Comparison of ENCODE assay signal across 8 mouse cellular contexts in genomic region chr14:119123582-119123981, GRCm38 (mm10). TPM values are rescaled to one million over a fixed set of nuclear protein-coding genes. Genes with fewer than 3 reads are reported as not detected.
DNase-seq lines count a peak whose midpoint lies in the region; ATAC-seq lines count a peak whose summit lies in the region.

No protein-coding gene starts in this region.

- WGBS in lung, embryonic 16.5 days = 9% methylated on average over 12 of the region's 12 CpGs
- 8% methylated on average over 12 of the region's 12 CpGs for WGBS in liver, embryonic 12.5 days (ENCODE audit: insufficient replicate concordance)
- WGBS in stomach, embryonic 16.5 days = 9% methylated on average over 12 of the region's 12 CpGs

- peak overlapping the region; percentile 82 for H3K27ac ChIP-seq in lung, embryonic 16.5 days (ENCODE audit: low read length)
- no peak overlapping the region for H3K27ac ChIP-seq in liver, embryonic 12.5 days
- H3K27ac ChIP-seq in stomach, embryonic 16.5 days (ENCODE audit: low read length) = no peak overlapping the region

- peak overlapping the region; percentile 61 for H3K4me2 ChIP-seq in lung, embryonic 16.5 days (ENCODE audit: low read depth, low read length)
- H3K4me2 ChIP-seq in liver, embryonic 12.5 days = peak overlapping the region; percentile 45
- H3K4me2 ChIP-seq in stomach, embryonic 16.5 days (ENCODE audit: low read depth, low read length) = peak overlapping the region; percentile 57

- peak; percentile 69 for ATAC-seq in lung, embryonic 16.5 days (ENCODE audit: low read depth)
- no peak for ATAC-seq in liver, embryonic 12.5 days
- ATAC-seq in stomach, embryonic 16.5 days (ENCODE audit: insufficient read depth, low FRiP score) = no peak

- H3K36me3 ChIP-seq in lung, embryonic 16.5 days (ENCODE audit: control insufficient read depth, insufficient read depth, low read length) = no peaks in the 10 kb centered on the region
- no peaks in the 10 kb centered on the region for H3K36me3 ChIP-seq in liver, embryonic 12.5 days
- no peaks in the 10 kb centered on the region for H3K36me3 ChIP-seq in stomach, embryonic 16.5 days (ENCODE audit: control insufficient read depth, insufficient read depth, low read length)

- H3K27me3 ChIP-seq in lung, embryonic 16.5 days (ENCODE audit: control insufficient read depth, insufficient read depth, low read depth, low read length) = no peaks in the 10 kb centered on the region
- no peaks in the 10 kb centered on the region; the same call in 1 of the 2 replicates for H3K27me3 ChIP-seq in liver, embryonic 12.5 days (replicated peaks)
- H3K27me3 ChIP-seq in stomach, embryonic 16.5 days (ENCODE audit: control insufficient read depth, insufficient read depth, low read length) = no peaks in the 10 kb centered on the region

- no peaks in the 10 kb centered on the region for H3K4me1 ChIP-seq in lung, embryonic 16.5 days (replicated peaks; ENCODE audit: control insufficient read depth, insufficient read depth, low read length)
- no peaks in the 10 kb centered on the region for H3K4me1 ChIP-seq in liver, embryonic 12.5 days
- H3K4me1 ChIP-seq in stomach, embryonic 16.5 days (ENCODE audit: control insufficient read depth, insufficient read depth, low read length) = peaks cover 4% of the 10 kb centered on the region

- H3K9ac ChIP-seq in lung, embryonic 16.5 days (ENCODE audit: low read length) = peak overlapping the region; percentile 54
- H3K9ac ChIP-seq in liver, embryonic 12.5 days = no peak overlapping the region
- H3K9ac ChIP-seq in stomach, embryonic 16.5 days (ENCODE audit: low read length) = peak overlapping the region; percentile 24; the same call in 1 of the 2 replicates

- peak overlapping the region; percentile 46 for H3K4me3 ChIP-seq in lung, embryonic 16.5 days (ENCODE audit: low read length)
- H3K4me3 ChIP-seq in liver, embryonic 12.5 days = peak overlapping the region; percentile 19; the same call in 1 of the 2 replicates
- H3K4me3 ChIP-seq in stomach, embryonic 16.5 days (replicated peaks; ENCODE audit: low read length) = peak overlapping the region; percentile 38

- H3K9me3 ChIP-seq in lung, embryonic 16.5 days (ENCODE audit: control insufficient read depth, low read length) = no peaks in the 10 kb centered on the region; the same call in 1 of the 2 replicates
- no peaks in the 10 kb centered on the region for H3K9me3 ChIP-seq in liver, embryonic 12.5 days (replicated peaks)
- no peaks in the 10 kb centered on the region for H3K9me3 ChIP-seq in stomach, embryonic 16.5 days (replicated peaks; ENCODE audit: control insufficient read depth, low read length)

- peak; percentile 6 for DNase-seq in adrenal gland, postnatal 10 days
- DNase-seq in adrenal gland, adult 8-10 months = no peak
- DNase-seq in lung, postnatal 4 days = no peak
- DNase-seq in layer of hippocampus, adult 18-20 months (ENCODE audit: low spot score in 2 of 2) = no peak
- no peak for DNase-seq in urinary bladder, postnatal 4 days (ENCODE audit: low spot score in 2 of 2)

RNA-seq across cellular contexts. Expression of gene Hs6st3, which starts 14.6 kb away (rescaled TPM):
- 1 to 10 TPM; 1.4 to 1.6 TPM for total RNA-seq in adrenal gland, postnatal 10 days (2021)
- total RNA-seq in adrenal gland, adult 8-10 months (2022) = 1 to 10 TPM in 2 of 4 experiments, under 1 TPM in 2; 0.41 to 2.3 (median 1.0) TPM
- 0.43 and 0.52 TPM in 2 replicates for polyA plus RNA-seq in lung, embryonic 16.5 days (2015; fragmentation: Nextera tagmentation; extraction: Ambion mirVana)
- polyA plus RNA-seq in liver, embryonic 12.5 days (2016; fragmentation: Nextera tagmentation; extraction: Ambion mirVana) = not detected in 2 replicates
- polyA plus RNA-seq in stomach, embryonic 16.5 days (2015; fragmentation: Nextera tagmentation; extraction: Ambion mirVana) = not detected in 2 replicates
- total RNA-seq in layer of hippocampus, adult 18-20 months (2021) = 10 to 100 TPM; 58.6 to 59.6 TPM

RNA-seq across cellular contexts. Expression of gene Uggt2, which starts 24.4 kb away (rescaled TPM):
- 10 to 100 TPM in 1 of 2 experiments, 1 to 10 TPM in 1; 9.7 to 11.6 TPM for total RNA-seq in adrenal gland, postnatal 10 days (2021)
- 10 to 100 TPM; 13.2 to 26.1 (median 19.4) TPM for total RNA-seq in adrenal gland, adult 8-10 months (2022)
- 15.7 and 16.7 TPM in 2 replicates for polyA plus RNA-seq in lung, embryonic 16.5 days (2015; fragmentation: Nextera tagmentation; extraction: Ambion mirVana)
- polyA plus RNA-seq in liver, embryonic 12.5 days (2016; fragmentation: Nextera tagmentation; extraction: Ambion mirVana) = 2.7 and 3.2 TPM in 2 replicates
- 8.9 and 10.2 TPM in 2 replicates for polyA plus RNA-seq in stomach, embryonic 16.5 days (2015; fragmentation: Nextera tagmentation; extraction: Ambion mirVana)
- total RNA-seq in layer of hippocampus, adult 18-20 months (2021) = 10 to 100 TPM; 24.3 to 25.7 TPM

Comparison
In these comparisons a context has a peak if more than half of its experiments do, and no peak if none do; other contexts are left out.
1. RNA of gene Hs6st3, which starts 14.6 kb away (total RNA-seq): 58.6 to 59.6 TPM in layer of hippocampus, adult 18-20 months; 1.4 to 1.6 TPM in adrenal gland, postnatal 10 days and 0.41 to 2.3 TPM in adrenal gland, adult 8-10 months; every median in the first group is over 10 times any median in the second.
2. Peak in every context shown above with its lines, with median percentiles within 50 percentile points of each other: H3K4me2 ChIP-seq and H3K4me3 ChIP-seq.